Mouse (Mus musculus): ENCODE data around the gene Bcl2l12.

The Bcl2l12 gene

DNA sequence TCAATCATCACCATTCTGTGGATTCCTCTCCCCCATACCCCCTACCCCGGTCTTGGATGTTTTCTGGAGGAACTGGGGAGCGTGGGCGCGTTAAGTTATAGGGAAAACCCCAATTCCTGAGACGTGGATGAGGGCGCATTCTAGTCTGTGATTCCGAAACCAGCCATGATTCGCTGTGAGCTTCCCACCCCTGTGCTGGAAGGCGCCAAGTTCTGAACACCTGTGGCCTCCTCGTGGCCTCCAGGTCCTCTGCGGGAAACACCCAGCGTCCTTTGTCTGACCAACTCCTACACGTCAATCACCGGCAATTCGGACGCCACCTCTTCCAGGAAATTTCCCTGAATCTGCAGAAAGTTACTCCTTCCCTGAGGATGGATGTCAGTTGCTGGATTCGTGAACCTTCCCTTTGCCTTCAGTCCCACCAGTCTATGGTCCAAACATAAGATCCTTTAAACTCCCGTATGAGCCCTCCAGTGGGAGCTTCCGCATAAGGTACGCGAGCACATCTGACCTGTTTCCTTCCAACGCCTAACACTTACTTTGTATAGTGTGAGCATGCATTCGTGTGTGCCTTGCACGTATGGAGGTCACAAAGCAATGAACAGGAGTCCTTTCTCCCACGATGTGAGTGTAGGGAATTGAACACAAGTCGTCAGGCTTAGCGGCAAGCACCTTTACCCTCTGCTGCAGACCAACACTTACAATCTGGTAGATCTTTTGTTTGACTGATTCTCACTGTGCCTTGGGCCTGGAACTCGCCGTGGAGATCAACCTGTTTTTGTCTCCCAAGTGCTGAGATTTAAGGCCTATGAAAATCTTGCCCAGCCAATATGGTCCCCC is 11.4 kb downstream of the Bcl2l12 start:
- DNase-seq (ENCODE audit: low read depth, low spot score): no peak

DNA sequence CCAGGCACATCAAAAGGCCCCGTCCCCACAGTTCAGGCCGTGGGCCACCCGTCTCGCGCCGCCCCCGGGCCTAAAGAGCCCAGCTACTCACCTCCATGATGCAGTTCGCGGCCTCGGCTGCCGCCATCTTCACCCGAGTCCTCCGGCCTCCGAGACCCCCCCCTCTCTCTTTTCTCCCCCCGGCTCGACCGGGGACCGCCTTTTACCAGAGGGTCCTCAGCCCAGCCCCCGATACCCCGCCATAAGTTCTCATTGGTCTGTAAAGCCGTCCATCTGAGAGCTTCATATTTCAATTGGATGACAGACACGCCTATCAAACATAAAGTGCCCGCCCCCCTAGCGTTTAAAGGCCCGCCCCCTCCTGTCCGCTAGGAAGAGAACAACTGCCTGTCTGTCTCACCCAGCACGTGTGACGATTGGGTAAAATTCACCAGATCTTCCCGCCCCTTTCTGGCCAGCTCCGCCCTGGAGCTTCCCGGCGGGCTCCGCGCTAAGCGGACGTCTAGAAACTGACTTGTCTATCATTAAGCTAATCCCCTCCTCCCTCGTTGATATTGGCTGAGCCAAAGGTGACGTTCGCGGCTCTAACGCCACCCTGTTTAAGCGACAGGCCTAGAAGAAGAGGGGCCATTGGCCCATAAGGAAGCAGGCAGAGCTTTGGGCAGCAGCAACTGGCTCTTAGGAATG is 12.2 kb downstream of the Bcl2l12 start, which contains the start of gene Prmt1:
Gene Prmt1 (minus strand): TSS at position 377 of the 687 bp plus-strand sequence.
- DNase-seq (ENCODE audit: low read depth, low spot score): peak; percentile 100

DNA sequence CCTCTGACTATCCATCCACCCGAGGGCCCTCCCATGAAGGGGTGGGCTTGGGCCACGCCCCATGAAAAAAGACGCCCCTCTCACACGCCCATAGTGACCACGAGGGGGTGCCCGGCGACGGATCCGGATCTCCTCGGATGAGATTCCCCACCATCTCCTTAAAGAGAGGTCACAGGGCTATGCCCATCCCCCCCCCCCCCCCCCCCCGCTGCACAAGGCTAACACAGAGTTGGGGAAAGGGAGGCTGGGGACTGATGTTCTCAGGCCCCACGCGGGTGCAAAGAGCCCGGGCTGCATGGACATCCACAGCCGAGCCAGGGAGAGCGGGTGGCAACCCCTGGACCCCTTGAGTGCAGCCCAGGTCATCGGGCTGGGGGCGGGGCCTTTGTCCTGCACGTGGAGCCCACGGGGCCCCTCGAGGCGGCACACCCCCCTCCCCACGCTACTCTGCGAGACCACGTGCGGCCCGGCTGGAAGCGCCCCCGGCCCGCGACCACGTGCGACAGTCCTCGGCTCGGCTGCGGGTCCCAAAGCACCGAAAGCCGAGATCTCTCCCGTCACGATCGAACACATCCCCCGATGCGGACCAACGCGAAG is 12.8 kb downstream of the Bcl2l12 start:
- peak; percentile 76 for DNase-seq (ENCODE audit: low read depth, low spot score)

DNA sequence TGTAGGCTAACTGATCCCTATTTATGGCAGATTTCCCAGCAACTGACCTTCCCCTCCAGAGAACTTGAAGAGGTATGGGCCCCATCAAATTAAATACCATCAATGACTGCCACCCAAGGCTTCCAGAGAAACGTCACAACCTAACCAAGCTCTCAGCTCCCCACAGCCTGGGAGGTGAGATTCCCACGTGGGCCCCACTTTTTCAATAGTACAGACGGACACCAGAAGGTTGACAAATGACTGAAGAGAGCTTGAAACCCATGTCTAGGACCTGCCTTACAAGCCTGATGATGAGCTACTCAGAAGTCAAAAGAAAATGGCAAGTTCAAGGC is 13.7 kb downstream of the Bcl2l12 start:
- no peak for DNase-seq (ENCODE audit: low read depth, low spot score)

DNA sequence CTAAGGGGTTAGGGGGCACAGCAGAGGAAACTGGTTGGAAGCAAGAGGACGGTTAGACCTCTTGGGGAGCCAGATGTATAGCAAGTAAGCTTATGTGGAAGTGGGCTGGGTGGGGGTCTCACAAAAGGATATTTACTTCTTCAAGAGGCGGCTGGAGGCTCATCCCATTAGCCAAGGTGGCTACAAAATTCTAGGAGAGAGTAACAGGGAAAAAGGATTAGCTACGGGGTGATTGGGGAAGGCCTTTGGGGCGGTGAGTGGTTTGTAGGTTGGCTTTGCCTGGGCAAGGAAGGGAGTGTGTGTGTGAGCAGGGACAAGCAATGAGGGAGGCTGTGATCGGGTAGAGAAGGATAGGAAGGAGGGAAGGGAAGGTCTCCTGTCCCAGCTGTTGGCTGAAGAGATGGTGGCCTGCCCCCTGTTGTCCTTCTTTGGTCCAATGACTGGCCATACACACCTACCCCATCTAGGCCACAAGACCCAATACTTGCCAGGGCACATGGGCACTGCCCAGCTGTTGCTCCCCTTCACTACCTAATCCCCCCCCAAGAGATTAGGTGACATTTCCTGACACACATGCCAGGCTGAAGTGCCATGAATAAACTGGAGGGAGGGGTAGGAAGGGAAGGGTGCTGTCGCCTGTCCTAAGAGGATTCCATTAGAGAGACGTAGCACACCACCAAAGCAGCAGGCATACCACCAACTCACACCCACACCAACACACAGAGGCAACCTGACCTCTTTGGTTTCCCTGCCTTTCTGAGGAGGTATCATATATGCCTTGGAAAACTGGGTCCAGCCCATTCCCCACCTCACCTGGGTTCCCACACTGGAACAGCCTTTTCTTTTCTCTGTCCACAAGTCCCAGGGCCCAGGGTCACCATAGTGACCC is 14.3 kb downstream of the Bcl2l12 start:
- DNase-seq (ENCODE audit: low read depth, low spot score): no peak

DNA sequence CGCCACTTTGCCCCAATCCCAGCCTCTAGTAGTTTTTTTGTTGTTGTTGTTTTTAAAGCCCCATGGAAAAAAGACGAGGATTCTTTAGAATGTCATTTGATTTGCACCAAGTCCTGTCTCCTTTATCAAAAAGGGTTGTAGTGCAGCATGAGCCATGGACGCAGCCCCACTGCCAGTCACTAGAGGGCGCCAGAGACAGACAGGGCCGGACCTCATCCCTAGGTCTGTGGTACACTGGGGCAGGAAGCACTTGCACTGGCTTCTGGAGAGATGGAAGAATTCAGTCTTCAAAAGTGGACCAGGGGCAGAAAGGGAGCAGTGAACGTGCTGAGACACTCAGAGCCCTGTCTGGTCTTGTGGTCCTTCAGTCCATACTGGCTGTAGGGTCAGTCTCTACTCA is 15.4 kb downstream of the Bcl2l12 start:
- DNase-seq (ENCODE audit: low read depth, low spot score): peak; percentile 79

DNA sequence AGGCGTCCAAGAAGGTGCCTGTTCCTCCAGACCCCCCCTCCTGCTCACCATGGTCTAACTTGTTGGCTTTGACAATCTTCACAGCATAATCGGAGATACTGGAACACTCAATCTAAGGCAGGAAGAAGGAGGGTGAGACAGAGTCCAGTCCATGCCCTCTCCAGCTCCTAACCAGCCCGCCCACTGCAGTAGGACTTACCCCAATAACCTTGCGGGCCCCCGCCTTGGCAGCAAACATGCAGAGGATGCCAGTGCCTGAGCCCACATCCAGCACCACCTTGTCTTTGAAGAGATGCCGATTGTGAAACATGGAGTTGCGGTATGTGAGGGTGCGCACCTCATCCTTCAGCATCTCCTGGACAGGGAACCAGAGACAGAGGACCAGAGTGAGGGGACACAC is 17.0 kb downstream of the Bcl2l12 start:
- no peak for DNase-seq (ENCODE audit: low read depth, low spot score)

DNA sequence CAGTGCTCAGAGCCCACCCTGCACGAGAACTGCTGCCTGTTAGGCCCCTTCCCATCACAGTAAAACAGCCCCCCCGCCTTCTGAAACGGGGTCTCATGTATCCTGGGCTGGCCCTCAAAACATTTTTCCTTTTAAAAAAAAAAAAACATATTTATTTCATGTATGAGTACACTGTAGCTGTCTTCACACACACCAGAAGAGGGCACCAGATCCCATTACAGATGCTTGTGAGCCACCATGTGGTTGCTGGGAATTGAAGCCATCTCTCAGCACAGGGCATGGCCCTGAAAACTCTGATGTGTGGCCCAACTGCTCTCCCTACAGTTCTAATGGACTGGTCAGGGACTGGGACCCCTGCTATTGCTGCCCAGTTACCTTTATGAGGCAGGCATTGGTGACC is 20.2 kb downstream of the Bcl2l12 start:
- no peak for DNase-seq (ENCODE audit: low read depth, low spot score)

DNA sequence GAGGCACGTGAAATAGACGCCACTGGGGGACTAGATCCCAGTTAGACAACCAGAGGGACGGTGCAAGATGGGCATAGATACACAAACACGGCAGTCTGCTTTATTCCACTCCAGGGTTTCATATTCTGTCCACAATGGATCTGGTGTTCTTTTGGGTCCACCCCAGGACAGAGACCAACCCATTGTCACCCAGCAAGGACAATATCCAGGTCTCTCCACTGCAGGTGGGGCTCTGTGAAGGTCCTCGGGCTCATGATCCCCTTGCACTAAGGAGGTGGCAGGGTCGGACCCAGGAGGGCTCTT is 23.4 kb downstream of the Bcl2l12 start:
- no peak for DNase-seq (ENCODE audit: low read depth, low spot score)

DNA sequence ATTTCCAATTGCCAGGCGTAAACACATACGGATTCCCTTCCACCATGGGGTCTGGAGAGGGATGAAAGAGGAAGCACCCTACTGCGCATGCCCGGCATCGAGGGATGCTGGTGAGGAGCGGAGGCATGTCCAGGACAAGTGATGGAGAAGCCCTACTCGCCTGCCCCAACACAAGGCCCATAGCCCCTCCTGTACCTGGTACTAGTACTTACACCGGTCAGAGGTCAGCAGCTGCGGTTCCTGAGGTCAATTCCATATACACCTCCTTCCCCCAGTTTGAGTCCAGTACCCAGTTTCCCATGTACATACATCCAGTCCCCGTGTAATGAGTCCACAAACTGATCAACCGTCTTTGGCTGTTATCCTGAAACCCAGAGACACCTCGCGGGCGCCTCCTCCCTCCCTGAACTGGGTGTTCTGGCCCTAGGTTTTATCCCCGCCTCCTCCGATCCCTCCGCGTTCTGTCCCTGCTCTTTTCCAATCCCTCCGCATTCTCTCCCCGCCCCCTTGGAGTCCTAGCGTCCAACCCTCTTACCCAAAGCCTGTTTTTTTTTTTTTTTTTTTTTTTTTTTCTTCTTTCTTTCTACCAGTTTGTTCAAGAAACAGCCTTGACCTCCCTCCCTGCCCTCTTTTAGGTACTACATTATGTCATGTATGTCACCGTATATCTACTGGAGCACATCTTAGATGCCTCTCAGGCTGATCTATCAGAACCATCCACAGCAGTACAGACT is 24.0 kb downstream of the Bcl2l12 start, which contains the start of gene Cpt1c:
Gene Cpt1c (minus strand): TSS at position 469 of the 734 bp plus-strand sequence.
- DNase-seq (ENCODE audit: low read depth, low spot score): peak; percentile 85

DNA sequence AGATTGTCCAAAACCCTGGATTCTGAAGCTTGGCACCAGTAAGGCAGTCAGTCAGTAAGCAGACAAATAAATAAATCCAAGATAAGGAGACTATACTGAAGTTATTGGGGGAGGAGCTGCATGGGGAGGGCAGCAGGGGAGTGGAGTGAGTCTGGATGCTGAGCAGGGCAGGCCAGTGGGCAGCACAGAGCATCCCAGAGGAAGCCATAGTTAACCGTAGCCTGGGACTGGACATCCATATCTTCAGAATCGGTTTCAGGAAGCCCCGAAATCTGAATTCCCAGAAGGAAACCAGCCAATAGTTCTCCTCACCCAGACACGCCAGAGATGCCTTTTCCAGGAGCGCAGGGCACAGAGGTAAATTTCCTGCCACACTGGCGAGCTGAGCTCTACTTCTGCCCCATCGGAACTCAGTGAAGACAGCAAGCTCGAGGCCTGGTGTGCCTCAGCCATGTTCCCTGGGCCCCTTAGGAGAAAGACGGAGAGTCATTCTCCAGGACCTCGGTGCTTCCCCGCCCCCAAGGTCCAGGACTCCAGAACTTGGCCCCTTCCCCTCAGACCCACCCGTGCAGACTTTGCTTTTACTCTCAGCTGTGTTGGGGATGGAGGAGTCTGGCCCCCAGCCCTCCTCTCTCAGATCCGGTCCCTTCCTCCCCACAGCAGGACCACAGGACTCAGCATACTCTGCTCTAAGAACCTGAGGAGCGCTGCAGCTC is 24.9 kb downstream of the Bcl2l12 start:
- DNase-seq (ENCODE audit: low read depth, low spot score): no peak

DNA sequence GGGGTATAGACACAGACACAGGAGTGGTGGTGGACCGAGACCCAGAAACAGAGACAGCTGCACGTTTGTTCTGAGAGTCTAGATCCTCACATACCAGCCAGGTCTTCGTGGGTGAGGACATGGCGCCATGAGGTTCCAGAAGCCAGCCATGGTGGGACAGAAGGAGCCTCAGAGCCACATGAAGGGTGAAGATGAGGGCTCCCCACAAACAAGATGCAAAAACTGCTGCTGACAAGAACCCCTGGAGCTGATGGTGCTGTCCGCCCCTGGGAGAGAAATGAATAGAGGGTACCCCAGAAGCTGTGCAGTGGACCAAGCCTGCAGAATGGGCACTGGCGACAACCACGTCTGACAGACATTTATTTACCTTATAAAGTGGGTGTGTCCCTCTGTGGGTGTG is 27.4 kb downstream of the Bcl2l12 start:
- no peak for DNase-seq (ENCODE audit: low read depth, low spot score)

DNA sequence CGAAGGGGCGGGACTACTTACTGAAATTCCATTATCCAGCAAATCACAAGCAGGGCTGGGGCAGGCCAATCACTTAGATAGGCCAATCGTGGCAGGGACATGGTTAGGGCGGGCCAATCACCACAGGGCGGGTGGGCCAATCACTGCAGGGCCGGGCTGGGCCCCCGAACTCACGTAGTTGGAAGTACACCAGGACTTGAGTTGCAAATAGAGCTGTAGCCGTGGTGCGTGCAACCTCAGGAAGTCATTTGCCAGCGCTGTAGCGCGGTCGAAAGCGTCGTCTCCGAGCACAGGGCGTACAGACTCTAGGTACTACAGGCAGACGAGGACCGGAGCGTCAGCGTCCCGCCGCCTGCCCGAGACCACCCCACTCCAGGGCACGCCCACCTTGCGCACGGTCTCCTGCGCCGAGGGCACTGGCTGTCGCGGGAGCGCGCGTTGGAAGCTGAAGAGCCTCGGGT is 28.3 kb downstream of the Bcl2l12 start:
- peak; percentile 91 for DNase-seq (ENCODE audit: low read depth, low spot score)

DNA sequence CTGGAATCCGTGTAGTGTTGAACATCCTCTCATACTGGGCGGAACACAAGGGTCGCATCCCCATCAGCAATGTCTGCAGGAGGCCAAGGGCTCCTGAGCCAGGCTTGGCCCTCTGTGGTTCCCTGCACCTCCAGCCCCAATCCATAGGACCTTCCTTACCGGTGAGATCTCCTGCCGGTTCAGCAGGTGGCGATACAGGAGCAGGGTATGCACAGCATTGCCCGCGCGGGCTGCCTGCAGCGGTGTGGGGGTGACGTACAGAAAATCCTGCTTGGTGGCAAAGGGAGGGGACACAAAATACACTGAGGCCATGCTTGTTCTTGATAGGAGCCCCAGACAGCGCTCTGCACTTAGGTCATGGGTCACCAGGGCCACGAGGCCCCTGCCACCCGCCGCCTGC is 31.9 kb downstream of the Bcl2l12 start:
- DNase-seq (ENCODE audit: low read depth, low spot score): no peak

DNA sequence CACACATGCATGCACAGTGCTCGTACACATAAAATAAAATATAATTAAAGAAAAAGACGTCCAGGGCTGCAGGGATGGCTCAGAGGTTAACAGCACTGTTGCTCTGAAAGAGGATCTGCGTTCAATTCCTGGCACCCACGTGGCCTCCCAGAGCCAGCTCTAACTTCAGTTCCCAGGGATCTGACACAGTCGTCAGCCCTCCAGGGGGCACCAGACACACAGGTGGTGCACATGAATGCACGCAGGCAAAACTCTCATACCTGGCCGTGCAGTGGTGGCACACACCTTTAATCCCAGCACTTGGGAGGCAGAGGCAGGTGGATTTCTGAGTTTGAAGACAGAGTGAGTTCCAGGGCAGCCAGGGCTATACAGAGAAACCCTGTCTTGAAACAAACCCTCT is 32.5 kb downstream of the Bcl2l12 start:
- no peak for DNase-seq (ENCODE audit: low read depth, low spot score)

DNA sequence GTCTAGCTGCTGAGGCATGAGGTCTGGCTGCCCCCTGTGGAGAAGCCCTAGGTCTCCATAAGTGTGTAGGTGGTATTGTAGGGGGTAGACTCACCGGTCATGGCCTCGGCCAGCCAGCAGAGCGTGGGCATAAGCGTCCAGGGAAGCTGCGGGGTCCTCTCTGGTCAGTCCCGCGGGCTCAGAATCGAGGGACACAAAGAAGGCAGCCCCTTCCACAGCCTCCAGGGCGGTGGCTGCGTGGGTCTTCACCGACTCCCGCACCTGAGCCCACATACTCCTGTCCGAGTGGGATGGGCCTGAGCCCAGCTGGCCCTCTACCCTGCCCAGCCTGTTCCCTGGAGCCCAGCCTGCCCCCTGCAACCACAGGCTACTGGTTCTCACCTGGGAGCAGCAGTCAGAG is 33.5 kb downstream of the Bcl2l12 start:
- no peak for DNase-seq (ENCODE audit: low read depth, low spot score)

DNA sequence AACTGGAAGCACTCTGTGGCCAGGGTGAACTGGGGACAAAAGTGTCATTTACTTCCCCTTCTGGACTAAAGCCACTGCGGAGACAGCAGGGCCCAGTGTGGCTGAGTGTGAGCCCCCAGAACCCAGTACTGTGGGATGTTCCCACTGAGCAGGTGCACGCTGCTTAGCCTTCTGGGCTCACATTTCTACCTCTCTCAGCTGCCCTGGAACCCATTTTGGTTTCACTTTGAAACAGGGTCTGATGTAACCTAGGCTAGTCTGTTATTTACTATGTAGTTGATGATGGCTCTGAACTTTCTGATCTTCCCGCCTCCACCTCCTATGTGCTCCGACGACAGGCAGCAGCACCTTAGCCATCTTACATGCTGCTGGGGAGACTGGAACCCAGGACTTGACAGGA is 35.7 kb downstream of the Bcl2l12 start:
- DNase-seq (ENCODE audit: low read depth, low spot score): no peak

DNA sequence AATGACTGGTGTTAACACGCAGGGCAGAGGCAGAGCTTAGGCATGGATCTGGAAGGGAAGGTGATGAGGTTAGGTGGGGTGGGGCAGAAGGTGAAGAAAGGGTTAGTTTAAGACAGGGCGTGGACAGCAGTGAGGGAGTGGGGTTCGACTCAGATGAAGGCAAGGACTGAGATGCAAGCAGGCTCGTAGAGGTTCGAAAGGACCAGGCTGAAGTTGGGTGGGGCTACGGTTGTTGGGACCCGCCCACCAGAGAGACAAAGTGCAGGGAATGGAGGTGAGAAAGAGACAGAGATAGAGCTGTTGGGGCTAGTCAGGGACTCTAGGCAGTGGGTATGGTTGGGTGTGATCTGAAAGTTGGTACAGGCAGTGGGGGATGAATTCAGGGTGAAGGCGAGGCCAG is 36.2 kb downstream of the Bcl2l12 start:
- DNase-seq (ENCODE audit: low read depth, low spot score): no peak

DNA sequence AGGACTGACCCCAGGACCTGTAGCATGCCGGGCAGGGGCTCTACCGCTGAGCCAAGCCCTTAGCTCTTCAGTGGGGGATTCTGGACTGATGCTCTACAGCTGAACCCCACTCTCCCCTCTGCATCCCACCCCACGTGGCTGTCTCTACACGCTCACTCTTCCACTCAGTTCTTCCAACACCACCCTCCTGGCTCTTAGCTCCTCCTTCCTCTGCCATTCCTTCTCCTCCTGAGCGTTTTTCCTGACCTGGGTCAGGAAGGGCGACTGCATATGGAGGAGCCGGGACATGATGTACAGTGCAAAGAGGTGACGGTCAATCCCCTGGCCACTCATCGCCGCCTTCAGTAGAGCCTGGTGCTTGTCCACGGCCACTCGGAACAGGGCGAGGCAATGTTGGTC is 38.0 kb downstream of the Bcl2l12 start:
- DNase-seq (ENCODE audit: low read depth, low spot score): no peak

DNA sequence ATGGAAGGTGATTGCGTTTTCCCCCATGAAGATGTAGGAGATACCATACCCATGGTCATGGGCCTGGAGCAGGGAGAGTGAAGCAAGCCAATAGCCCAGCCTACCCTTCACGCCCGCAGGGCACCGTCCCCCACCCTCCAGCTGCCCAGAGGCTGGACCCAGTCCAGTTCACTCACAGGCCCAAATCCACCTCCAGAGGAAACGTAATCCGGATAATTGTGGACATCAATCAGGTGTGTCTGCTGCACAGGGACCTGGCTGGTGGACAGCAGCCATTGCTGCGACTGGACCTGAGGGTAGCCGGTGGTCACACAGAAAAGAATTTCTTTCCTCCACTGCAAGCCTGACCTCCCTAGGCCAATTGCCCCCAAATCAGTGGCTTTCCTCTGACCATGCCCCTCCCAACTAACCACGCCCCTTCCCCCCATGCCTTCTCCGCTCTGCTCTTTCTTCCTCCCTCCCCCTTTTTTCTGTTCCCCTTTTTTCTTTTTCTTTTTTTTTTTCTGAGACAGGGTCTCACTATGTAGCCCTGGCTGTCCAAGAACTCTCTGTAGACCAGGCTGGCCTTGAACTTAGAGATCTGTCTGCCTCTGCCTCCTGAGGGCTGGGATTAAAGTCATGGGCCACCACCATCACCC is 38.5 kb downstream of the Bcl2l12 start:
- no peak for DNase-seq (ENCODE audit: low read depth, low spot score)
